ENCODE assay signal across 1 mouse cellular context in the genomic region with DNA sequence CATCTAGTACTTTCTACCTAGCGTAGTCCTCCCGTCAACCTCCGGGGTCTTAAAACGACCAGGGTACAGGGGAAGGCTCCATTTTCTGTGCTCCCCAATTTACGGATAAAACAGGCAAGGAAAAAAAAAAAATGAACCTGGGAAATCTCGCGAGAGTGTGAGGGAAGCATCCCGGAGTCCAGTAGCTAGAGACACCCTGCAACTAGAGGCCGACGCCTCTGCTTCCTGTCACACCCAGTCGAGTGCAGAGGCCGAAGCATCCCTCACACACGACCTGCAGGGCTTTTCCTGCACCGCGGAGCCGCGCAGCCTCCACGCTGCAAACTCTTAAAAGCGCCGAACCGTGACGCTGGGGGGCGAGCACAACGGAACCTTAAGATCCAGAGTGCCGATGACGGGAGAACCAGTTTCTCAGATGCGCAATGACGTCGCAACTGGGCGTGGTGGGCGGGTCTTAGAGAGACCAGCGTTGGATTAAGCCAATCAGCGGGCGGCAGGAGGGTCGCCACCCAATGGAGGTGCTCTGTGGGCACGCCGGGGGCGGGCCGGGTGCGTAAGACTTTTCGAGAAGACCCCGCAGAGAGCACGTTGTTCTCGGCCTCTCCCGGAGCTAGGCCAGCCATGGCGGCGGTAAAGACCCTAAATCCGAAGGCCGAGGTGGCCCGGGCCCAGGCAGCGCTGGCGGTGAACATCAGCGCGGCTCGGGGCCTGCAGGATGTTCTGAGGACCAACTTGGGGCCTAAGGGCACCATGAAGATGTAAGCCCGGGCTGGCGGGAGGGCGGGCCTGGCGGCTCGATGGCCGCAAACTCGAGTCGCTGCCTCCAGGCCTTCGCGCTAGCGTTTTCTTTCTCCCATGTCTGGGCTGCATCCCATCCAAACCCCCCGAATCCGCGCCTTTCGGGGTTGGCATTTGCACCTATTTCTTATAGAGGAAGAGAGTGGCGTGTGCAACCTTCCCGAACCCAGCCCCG.
TF ChIP-seq lines count a peak whose summit lies in the region.

Gene Psph (minus strand): TSS at position 632 of the 973 bp plus-strand sequence.

TF ChIP-seq in myocyte, 11 proteins besides CTCF, POLR2A, EP300 and RAD21 (continued from another document):
- TF ChIP-seq MYOD1 (IDR thresholded peaks at IDR 0.05; ENCODE audit: control insufficient read depth in 1 of 3, insufficient read length in 2 of 3, low read depth in 2 of 3) (no peak), POLR2AphosphoS2 (IDR thresholded peaks at IDR 0.05; ENCODE audit: insufficient read length, low read depth) (peak; percentile 56), SRF (IDR thresholded peaks at IDR 0.05; ENCODE audit: control insufficient read depth, insufficient read length, low read depth) (peak; percentile 28), USF1 (IDR thresholded peaks at IDR 0.05; ENCODE audit: low read depth) (no peak)
